Mouse (Mus musculus): ENCODE results near the gene Zfp651.

- TF ChIP-seq GATA1 (IDR thresholded peaks at IDR 0.05; ENCODE audit: low read length) (no peak), TAL1 (IDR thresholded peaks at IDR 0.05; ENCODE audit: low read length) (no peak)
Observed at GRCm38 (mm10) chr9:121710584-121710975, 48.5 kb upstream of the Zfp651 start.

Data from erythroblast, embryonic 14.5 days (primary cell).